Mouse (Mus musculus): ENCODE results near the gene Cavin1.

DNA sequence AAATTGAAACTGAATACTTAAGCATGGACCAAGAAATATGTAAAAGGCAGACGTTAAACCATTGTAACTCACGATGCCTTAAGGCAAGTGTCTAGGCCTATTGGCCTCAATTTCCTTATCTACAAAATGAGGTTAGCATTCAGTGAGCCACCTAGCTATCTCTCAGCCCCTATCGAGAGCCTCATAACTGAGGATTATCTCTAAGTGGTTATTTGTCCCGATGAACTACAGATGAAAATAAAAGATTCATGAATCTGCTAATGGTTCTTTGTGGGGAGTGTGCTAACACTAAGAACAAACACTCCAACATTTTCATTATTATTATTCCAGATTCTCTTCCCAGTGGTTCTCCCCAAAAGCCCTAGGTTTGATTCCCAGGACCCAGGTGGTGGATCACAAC, 33.4 kb downstream of the Cavin1 start:
- no peak for TF ChIP-seq TAL1 (IDR thresholded peaks at IDR 0.05; ENCODE audit: low read length)
- peak; percentile 47; the same call in 1 of the 2 replicates for TF ChIP-seq GATA1 (IDR thresholded peaks at IDR 0.05; ENCODE audit: low read length)

Measured in erythroblast, embryonic 14.5 days (primary cell).